Mouse (Mus musculus): ENCODE results near the gene Ppme1. TPM values are rescaled to one million over a fixed set of nuclear protein-coding genes. Genes with fewer than 3 reads are reported as not detected.

The Ppme1 gene
- total RNA-seq, 1 experiment, result 31.4 TPM

GRCm38 (mm10) chr7:100388174-100388573 is 16.1 kb upstream of the Ppme1 start:
- in situ Hi-C loops (cut with MboI; ENCODE audit: low sequenced_read_pairs in 2 of 2, unreplicated experiment in 2 of 2), result no loop called here
- TF ChIP-seq HCFC1 (IDR thresholded peaks at IDR 0.05; ENCODE audit: borderline replicate concordance, insufficient read depth, low read length) (no peak), ZNF384 (IDR thresholded peaks at IDR 0.05; ENCODE audit: low read depth, low read length) (no peak), ZC3H11A (IDR thresholded peaks at IDR 0.05; ENCODE audit: borderline replicate concordance, low read depth, low read length) (no peak), CHD2 (IDR thresholded peaks at IDR 0.05; ENCODE audit: low read depth, low read length) (no peak), MAFK (IDR thresholded peaks at IDR 0.05; ENCODE audit: insufficient read depth, low read depth, low read length) (no peak)
- no peak for DNase-seq (ENCODE audit: low read depth, low spot score)
- Histone ChIP-seq H3K9me3 (ENCODE audit: control insufficient read depth, insufficient read depth, low read depth, low read length) (no peaks in the 10 kb centered on the region), H3K4me1 (ENCODE audit: control insufficient read depth in 2 of 2, insufficient read depth in 2 of 2, low read length in 2 of 2, poor library complexity in 1 of 2) (no peaks in the 10 kb centered on the region), H3K27ac (ENCODE audit: insufficient read depth, low read depth, low read length, poor library complexity, severe bottlenecking) (no peak overlapping the region), H3K9ac (ENCODE audit: insufficient read depth, low read depth, low read length, poor library complexity, severe bottlenecking) (no peak overlapping the region), H3K4me3 (ENCODE audit: insufficient read depth in 1 of 2, low read depth in 1 of 2, low read length in 2 of 2, poor library complexity in 1 of 2, severe bottlenecking in 1 of 2) (no peak overlapping the region), H3K36me3 (ENCODE audit: control insufficient read depth, insufficient read depth, low read length, poor library complexity, severe bottlenecking) (peaks cover 13% of the 10 kb centered on the region)

- H3K36me3 ChIP-seq (ENCODE audit: control insufficient read depth, insufficient read depth, low read length, poor library complexity, severe bottlenecking), result peaks cover 4% of the 10 kb centered on the region; the same call in 1 of the 2 replicates
- no peaks in the 10 kb centered on the region for H3K4me1 ChIP-seq (ENCODE audit: control insufficient read depth in 2 of 2, insufficient read depth in 2 of 2, low read length in 2 of 2, poor library complexity in 1 of 2)
- in situ Hi-C loops (cut with MboI; ENCODE audit: low sequenced_read_pairs in 2 of 2, unreplicated experiment in 2 of 2), result no loop called here
Measured at GRCm38 (mm10) chr7:100383207-100383606, 11.1 kb upstream of the Ppme1 start.

GRCm38 (mm10) chr7:100381161-100381560 is 9.1 kb upstream of the Ppme1 start:
- H3K4me3 ChIP-seq (ENCODE audit: insufficient read depth in 1 of 2, low read depth in 1 of 2, low read length in 2 of 2, poor library complexity in 1 of 2, severe bottlenecking in 1 of 2), result no peak overlapping the region
- H3K9ac ChIP-seq (ENCODE audit: insufficient read depth, low read depth, low read length, poor library complexity, severe bottlenecking), result no peak overlapping the region
- no peak overlapping the region for H3K27ac ChIP-seq (ENCODE audit: insufficient read depth, low read depth, low read length, poor library complexity, severe bottlenecking)
- in situ Hi-C loops (cut with MboI; ENCODE audit: low sequenced_read_pairs in 2 of 2, unreplicated experiment in 2 of 2), result no loop called here
- DNase-seq (ENCODE audit: low read depth, low spot score), result no peak
- H3K9me3 ChIP-seq (ENCODE audit: control insufficient read depth, insufficient read depth, low read depth, low read length), result no peaks in the 10 kb centered on the region
- H3K36me3 ChIP-seq (ENCODE audit: control insufficient read depth, insufficient read depth, low read length, poor library complexity, severe bottlenecking), result peaks cover 2% of the 10 kb centered on the region; the same call in 1 of the 2 replicates
- no peaks in the 10 kb centered on the region for H3K4me1 ChIP-seq (ENCODE audit: control insufficient read depth in 2 of 2, insufficient read depth in 2 of 2, low read length in 2 of 2, poor library complexity in 1 of 2)
- TF ChIP-seq HCFC1 (IDR thresholded peaks at IDR 0.05; ENCODE audit: borderline replicate concordance, insufficient read depth, low read length) (no peak), ZNF384 (IDR thresholded peaks at IDR 0.05; ENCODE audit: low read depth, low read length) (no peak), CHD2 (IDR thresholded peaks at IDR 0.05; ENCODE audit: low read depth, low read length) (no peak), MAFK (IDR thresholded peaks at IDR 0.05; ENCODE audit: insufficient read depth, low read depth, low read length) (no peak), ZC3H11A (IDR thresholded peaks at IDR 0.05; ENCODE audit: borderline replicate concordance, low read depth, low read length) (no peak)

More at GRCm38 (mm10) chr7:100383207-100383606, 11.1 kb upstream of the Ppme1 start:
- no peak for DNase-seq (ENCODE audit: low read depth, low spot score)
- TF ChIP-seq MAFK (IDR thresholded peaks at IDR 0.05; ENCODE audit: insufficient read depth, low read depth, low read length), result no peak
- TF ChIP-seq ZC3H11A (IDR thresholded peaks at IDR 0.05; ENCODE audit: borderline replicate concordance, low read depth, low read length), result no peak
- TF ChIP-seq HCFC1 (IDR thresholded peaks at IDR 0.05; ENCODE audit: borderline replicate concordance, insufficient read depth, low read length), result no peak
- no peak for TF ChIP-seq ZNF384 (IDR thresholded peaks at IDR 0.05; ENCODE audit: low read depth, low read length)
- TF ChIP-seq CHD2 (IDR thresholded peaks at IDR 0.05; ENCODE audit: low read depth, low read length), result no peak
- no peak overlapping the region for H3K27ac ChIP-seq (ENCODE audit: insufficient read depth, low read depth, low read length, poor library complexity, severe bottlenecking)
- H3K9ac ChIP-seq (ENCODE audit: insufficient read depth, low read depth, low read length, poor library complexity, severe bottlenecking), result no peak overlapping the region
- no peak overlapping the region for H3K4me3 ChIP-seq (ENCODE audit: insufficient read depth in 1 of 2, low read depth in 1 of 2, low read length in 2 of 2, poor library complexity in 1 of 2, severe bottlenecking in 1 of 2)
- H3K9me3 ChIP-seq (ENCODE audit: control insufficient read depth, insufficient read depth, low read depth, low read length), result no peaks in the 10 kb centered on the region

- TF ChIP-seq ZNF384 (IDR thresholded peaks at IDR 0.05; ENCODE audit: low read depth, low read length) (no peak), HCFC1 (IDR thresholded peaks at IDR 0.05; ENCODE audit: borderline replicate concordance, insufficient read depth, low read length) (no peak), MAFK (IDR thresholded peaks at IDR 0.05; ENCODE audit: insufficient read depth, low read depth, low read length) (no peak), CHD2 (IDR thresholded peaks at IDR 0.05; ENCODE audit: low read depth, low read length) (no peak), ZC3H11A (IDR thresholded peaks at IDR 0.05; ENCODE audit: borderline replicate concordance, low read depth, low read length) (no peak)
- H3K9me3 ChIP-seq (ENCODE audit: control insufficient read depth, insufficient read depth, low read depth, low read length), result no peaks in the 10 kb centered on the region
- H3K4me3 ChIP-seq (ENCODE audit: insufficient read depth in 1 of 2, low read depth in 1 of 2, low read length in 2 of 2, poor library complexity in 1 of 2, severe bottlenecking in 1 of 2), result no peak overlapping the region
- H3K9ac ChIP-seq (ENCODE audit: insufficient read depth, low read depth, low read length, poor library complexity, severe bottlenecking), result no peak overlapping the region
- in situ Hi-C loops (cut with MboI; ENCODE audit: low sequenced_read_pairs in 2 of 2, unreplicated experiment in 2 of 2), result no loop called here
- H3K4me1 ChIP-seq (ENCODE audit: control insufficient read depth in 2 of 2, insufficient read depth in 2 of 2, low read length in 2 of 2, poor library complexity in 1 of 2), result no peaks in the 10 kb centered on the region
- peaks cover 5% of the 10 kb centered on the region for H3K36me3 ChIP-seq (ENCODE audit: control insufficient read depth, insufficient read depth, low read length, poor library complexity, severe bottlenecking)
- no peak overlapping the region for H3K27ac ChIP-seq (ENCODE audit: insufficient read depth, low read depth, low read length, poor library complexity, severe bottlenecking)
- no peak for DNase-seq (ENCODE audit: low read depth, low spot score)
Measured at GRCm38 (mm10) chr7:100378257-100378656, 6.2 kb upstream of the Ppme1 start.
